Mouse (Mus musculus) cerebellum, adult 11-12 months (tissue): ENCODE results near the gene Kcnk16.

Experiments
- DNase-seq: peaks from one replicate; pipeline ENCODE4 v3.0.0; 2022

Gene Kcnk16

DNA sequence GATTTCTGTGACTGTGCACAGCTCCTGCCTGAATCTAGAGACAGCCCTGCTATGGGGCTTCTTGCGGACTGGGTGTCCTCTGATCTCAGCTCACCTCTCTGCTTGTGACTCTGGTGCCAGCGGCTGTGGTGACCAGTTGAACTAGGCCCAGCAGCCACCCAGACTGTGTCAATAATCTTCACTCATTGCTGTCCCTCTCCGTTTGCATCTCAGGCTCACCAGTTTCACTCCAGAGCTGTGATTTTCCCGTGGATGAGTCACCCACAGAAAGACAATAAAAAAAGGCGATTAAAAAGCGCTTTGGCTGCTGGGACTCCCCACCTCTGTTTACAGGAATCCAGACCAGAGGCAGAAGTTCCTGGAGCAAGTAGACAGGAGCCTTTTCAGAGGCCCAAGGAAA lies 39.6 kb downstream of the Kcnk16 start:
- DNase-seq: no peak

DNA sequence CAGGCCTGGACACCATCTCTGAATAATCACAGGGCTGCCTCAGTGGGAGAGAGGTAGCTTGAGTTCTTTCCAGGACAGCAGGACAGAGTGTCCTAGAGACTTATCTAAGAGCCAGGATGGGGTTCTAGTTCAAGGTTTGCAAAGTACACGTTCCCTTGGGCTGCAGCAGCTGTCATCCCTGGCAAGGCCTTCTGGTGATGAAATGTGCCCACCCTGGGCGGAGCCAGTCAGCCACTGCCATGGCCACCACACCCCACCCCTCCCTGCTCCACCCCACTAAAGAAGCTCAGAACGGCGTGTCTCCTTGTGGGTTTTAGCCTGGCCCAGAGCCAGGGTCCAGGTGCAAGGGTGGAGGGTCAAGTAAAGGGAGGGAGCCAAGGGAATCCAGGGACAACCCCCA lies 40.7 kb downstream of the Kcnk16 start:
- DNase-seq: no peak

DNA sequence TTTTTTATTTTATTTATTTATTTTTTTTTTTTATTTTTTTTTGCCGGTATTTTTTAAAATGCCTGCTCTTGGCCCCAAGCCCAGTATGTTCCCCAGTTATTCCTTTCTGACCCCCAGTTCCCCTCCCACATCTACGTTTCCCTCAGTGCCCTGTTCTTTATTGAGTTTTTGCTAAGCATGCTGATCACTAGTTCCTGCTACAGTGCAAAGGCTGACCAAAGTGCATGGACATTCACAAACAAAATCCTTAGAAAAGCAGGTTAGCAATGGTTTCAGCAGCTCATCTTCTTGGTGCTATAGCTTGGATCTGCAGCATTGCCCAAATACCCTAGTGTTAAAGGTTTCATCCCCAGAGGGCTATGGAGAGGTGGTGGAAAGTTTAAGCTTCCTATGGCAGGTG lies 42.0 kb downstream of the Kcnk16 start:
- no peak for DNase-seq

- DNase-seq: no peak
Measured at GRCm38 (mm10) chr14:20226488-20226887, 42.5 kb downstream of the Kcnk16 start.

DNA sequence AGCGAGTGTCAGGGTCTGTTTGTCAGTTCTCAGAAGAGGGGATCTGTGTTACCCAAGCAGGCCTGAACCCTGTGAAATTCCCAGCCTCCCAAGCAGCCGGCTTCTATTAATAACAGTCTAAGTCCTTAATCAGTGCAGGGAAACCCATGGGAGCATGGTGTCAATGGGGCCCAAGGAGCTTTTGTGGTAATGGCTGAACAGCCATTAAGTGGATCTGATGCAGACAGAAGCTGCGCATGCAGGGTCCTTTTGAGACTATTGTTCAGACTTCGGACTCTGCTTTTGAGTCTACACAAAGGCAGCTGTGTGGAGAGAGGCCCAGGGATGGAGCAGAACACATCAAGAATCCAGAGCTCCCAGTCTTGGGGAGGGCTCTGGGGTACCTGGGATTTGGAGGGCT lies 43.5 kb downstream of the Kcnk16 start:
- no peak for DNase-seq

DNA sequence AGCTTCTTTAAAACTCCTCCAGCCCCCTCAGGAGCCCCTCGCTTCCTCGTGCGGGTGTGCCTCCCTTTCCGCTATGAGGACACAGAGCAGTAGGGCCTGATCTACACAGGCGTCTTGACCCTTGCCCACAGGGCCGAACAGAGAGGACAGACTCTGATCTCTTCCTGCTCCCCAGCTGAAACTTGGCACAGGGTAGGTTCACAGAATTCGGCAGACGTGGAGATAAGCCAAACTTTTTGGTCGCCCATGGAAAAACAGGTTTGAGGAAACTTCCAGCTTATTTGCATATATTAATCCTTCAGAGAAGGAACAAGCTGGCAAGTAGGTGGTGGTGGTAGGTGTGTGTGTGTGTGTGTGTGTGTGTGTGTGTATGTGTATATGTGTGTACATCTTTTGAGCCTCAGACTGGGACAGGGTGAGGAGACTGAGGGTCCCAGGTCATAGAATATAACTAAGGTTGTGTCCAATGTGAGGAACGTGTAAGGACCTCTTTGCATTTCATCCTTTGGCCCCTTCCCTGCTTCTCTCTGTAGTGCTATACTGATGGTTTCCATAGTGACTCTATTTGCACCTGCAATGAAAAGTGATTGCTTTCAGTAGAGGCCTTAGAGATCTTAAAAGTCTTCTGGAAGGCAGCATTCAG lies 44.3 kb downstream of the Kcnk16 start:
- no peak for DNase-seq

DNA sequence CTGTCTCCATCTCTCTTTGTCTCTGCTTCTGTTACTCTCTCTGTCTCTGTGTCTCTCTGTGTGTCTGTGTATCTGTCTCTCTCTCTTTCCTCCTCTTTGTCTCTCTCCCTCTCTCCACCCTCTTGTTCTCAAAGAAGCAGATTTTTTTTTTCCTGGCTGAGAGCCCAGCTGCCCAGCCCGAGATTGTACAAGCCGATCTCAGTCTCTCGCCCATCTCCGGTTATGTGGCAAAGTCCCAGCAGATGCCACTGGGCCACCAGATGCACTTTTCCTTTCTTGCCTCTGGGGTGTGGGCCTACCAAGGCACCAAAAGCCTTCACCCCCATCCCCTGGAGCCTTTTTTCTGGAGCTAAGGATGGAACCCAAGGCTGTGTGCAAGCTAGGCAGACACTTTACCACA lies 44.8 kb downstream of the Kcnk16 start:
- no peak for DNase-seq

GRCm38 (mm10) chr14:20223253-20223652 lies 45.7 kb downstream of the Kcnk16 start:
- no peak for DNase-seq

- DNase-seq: no peak
Measured at GRCm38 (mm10) chr14:20221083-20221482, 47.9 kb downstream of the Kcnk16 start.

- DNase-seq: no peak
Measured at GRCm38 (mm10) chr14:20219849-20220248, 49.1 kb downstream of the Kcnk16 start.

DNA sequence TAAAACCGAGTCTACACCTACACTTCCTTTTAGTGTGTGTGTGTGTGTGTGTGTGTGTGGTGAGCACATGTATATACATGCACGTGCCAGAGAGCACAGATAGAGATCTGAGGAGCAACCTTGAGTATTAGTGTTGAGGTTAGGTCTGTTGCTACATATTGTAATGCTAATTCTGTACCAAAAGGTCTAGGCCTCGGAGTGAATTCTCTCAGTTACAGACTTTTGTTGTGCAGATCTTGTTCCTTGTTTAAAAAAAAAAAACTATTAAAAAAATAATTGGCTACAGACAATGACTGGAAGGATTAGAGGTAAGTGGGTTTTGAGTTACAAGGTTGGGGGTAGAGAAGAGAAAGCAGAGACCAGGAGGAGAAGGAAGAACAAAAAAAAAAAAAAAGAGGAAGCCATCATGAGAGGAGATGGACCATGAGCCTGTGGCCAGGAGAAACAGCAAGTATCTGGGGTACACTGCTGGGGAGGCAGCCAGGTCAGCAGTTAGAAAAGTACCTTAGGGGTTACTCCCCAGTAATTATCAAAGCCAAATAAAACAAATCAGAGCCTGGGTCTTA lies 51.6 kb downstream of the Kcnk16 start:
- DNase-seq: no peak

DNA sequence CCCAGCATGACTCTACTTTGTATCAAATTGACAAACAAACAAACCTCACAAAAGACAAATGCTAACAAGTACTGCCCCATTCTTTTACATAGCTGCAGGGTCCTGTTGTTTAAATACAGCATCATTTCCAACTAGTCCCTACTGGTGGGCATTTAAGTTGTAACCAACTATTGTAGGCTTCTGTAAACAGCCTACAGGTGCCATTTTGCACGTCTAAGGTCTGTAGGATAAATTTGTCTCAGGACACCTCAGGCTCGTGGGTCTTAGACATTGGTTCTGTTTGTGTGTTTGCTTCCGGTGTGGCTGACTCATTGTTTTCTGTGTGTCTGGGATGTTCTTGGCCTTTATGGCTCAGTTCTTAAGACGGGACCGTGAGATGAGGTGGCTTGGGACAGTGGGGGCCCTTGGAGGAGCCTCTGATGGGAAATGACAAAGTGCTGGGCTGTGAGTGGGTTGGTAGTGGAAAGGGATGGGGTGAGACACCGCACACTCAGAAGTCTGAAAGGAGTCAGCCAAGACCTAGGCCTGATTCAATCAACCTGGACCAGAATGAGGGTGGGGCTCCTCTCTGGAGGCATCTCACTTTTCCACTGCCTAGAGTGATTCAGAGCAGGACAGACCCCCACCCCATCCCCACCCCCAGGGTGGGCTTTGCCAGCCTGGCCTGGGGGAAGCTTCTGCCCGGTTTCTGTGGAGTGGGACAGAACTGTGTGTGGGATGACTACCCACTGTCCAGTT lies 52.3 kb downstream of the Kcnk16 start:
- DNase-seq: no peak

DNA sequence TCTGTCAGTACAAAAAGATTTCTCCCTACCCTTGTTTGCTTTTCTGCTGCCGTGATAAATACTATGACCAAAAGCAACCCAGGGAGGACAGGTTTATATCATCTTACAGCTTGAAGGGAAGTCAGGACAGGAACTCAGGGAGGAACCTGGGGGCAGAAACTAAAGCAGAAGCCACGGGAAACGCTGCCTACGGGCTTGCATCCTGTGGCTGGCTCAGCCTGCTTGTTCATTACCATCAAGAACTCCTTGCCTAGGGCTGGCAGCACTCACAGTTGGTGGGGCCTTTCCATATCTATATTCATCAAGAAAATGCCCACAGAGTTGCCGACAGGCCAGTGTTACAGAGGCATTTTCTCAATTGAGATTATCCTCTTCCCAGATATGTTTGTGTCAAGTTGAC lies 53.2 kb downstream of the Kcnk16 start:
- DNase-seq: no peak

- no peak for DNase-seq
Measured at GRCm38 (mm10) chr14:20214125-20214524, 54.9 kb downstream of the Kcnk16 start.

DNA sequence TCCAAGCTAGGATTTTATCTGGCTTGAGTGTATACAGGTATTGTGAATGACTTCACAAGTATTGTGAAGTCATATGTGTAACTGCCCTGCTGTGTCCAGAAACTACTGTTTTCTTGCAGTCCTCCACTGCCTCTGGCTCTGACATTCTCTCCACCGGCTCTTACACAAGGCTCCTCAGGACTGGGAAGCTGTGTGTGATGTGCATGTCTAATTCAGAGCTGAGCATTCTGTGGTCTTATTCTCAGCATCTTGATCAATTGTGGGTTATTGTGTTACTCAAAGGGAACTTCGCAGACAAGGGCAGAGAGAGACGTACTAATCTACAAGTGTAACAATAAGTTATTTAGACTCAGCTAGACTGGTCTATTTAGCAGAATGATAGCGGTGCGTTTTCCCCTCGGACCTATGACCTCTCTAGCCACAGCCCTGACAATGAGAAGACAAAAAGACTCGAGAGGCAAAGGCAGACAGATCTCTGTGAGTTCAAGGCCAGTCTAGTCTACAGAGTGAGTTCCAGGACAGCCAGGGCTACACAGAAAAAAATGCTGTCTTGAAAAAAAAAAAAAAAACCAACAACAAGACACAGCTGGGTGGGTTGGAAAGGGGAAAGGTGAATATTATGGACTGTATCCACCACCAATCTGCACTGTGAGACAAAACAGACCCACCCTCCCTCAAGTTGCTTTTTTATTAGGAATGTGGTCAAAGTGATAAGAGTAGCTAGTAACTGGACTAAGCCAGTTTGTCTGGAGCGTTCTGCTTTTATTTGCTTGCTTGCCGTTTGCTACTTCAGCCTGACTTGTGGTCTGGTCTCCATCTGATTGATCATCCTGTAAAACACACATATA lies 57.0 kb downstream of the Kcnk16 start:
- DNase-seq: no peak
